Mouse (Mus musculus): ENCODE results near the gene Cldn34b2. TPM values are rescaled to one million over a fixed set of nuclear protein-coding genes. Genes with fewer than 3 reads are reported as not detected.
"Not testable (repeated sequence)": the region's sequence is repeated elsewhere in the genome, so short reads cannot be mapped to it uniquely, and the experiment has no call there.

Gene Cldn34b2
- polyA plus RNA-seq, 1 experiment from 2014 or later: not detected

- not testable (repeated sequence) for ATAC-seq (replicated peaks; ENCODE audit: low FRiP score)
- 93% methylated on average over 3 of the region's 4 CpGs for WGBS
These were observed 34.6 kb downstream of the Cldn34b2 start, which contains the start of gene Magea2 for GRCm38 (mm10) chrX:155093566-155093965. TSS of gene Magea2 (minus strand) at chrX:155093666.

GRCm38 (mm10) chrX:155089693-155090092 lies 38.5 kb downstream of the Cldn34b2 start, which contains the start of gene Magea1:
TSS of gene Magea1 (minus strand) at chrX:155089793.
- WGBS: 100% methylated on average over 1 of the region's 2 CpGs
- not testable (repeated sequence) for H3K36me3 ChIP-seq; H3K4me2 ChIP-seq; H3K9me3 ChIP-seq (replicated peaks); ATAC-seq (replicated peaks; ENCODE audit: low FRiP score); H3K27me3 ChIP-seq; H3K4me1 ChIP-seq; H3K4me3 ChIP-seq (replicated peaks); H3K27ac ChIP-seq; H3K9ac ChIP-seq

More at GRCm38 (mm10) chrX:155093566-155093965, 34.6 kb downstream of the Cldn34b2 start, which contains the start of gene Magea2:
- not testable (repeated sequence) for H3K9ac ChIP-seq; H3K27me3 ChIP-seq; H3K36me3 ChIP-seq; H3K4me2 ChIP-seq; H3K4me1 ChIP-seq; H3K4me3 ChIP-seq (replicated peaks); H3K9me3 ChIP-seq (replicated peaks); H3K27ac ChIP-seq

Other genes with a start within 250 kb of the Cldn34b2 start
- not detected in 2 replicates for gene Cldn34b1, start 238.1 kb downstream of the Cldn34b2 start, polyA plus RNA-seq (2015; fragmentation: Nextera tagmentation; extraction: Ambion mirVana)
- not detected in 2 replicates for gene Magea6, start 192.4 kb downstream of the Cldn34b2 start, polyA plus RNA-seq (2015; fragmentation: Nextera tagmentation; extraction: Ambion mirVana)
- gene Magea3, start 178.9 kb downstream of the Cldn34b2 start, polyA plus RNA-seq (2015; fragmentation: Nextera tagmentation; extraction: Ambion mirVana): not detected in 2 replicates
- not detected in 2 replicates for gene Magea8, start 132.6 kb downstream of the Cldn34b2 start, polyA plus RNA-seq (2015; fragmentation: Nextera tagmentation; extraction: Ambion mirVana)
- gene Magea5, start 65.3 kb downstream of the Cldn34b2 start, polyA plus RNA-seq (2015; fragmentation: Nextera tagmentation; extraction: Ambion mirVana): not detected in 2 replicates
- not detected in 2 replicates for gene Magea1, start 38.6 kb downstream of the Cldn34b2 start, polyA plus RNA-seq (2015; fragmentation: Nextera tagmentation; extraction: Ambion mirVana)
- gene Magea2, start 34.7 kb downstream of the Cldn34b2 start, polyA plus RNA-seq (2015; fragmentation: Nextera tagmentation; extraction: Ambion mirVana): not detected in 2 replicates
- gene Sat1, start 88.0 kb upstream of the Cldn34b2 start, polyA plus RNA-seq (2015; fragmentation: Nextera tagmentation; extraction: Ambion mirVana): 176 and 179 TPM in 2 replicates
- 36.0 and 36.7 TPM in 2 replicates for gene Acot9, start 134.0 kb upstream of the Cldn34b2 start, polyA plus RNA-seq (2015; fragmentation: Nextera tagmentation; extraction: Ambion mirVana)
- 291 and 295 TPM in 2 replicates for gene Prdx4, start 212.3 kb upstream of the Cldn34b2 start, polyA plus RNA-seq (2015; fragmentation: Nextera tagmentation; extraction: Ambion mirVana)